Mouse (Mus musculus) kidney, adult 2 months (tissue): ENCODE data around the gene Wbp2. TPM values are rescaled to one million over a fixed set of nuclear protein-coding genes. Genes with fewer than 3 reads are reported as not detected.
A peak's percentile ranks its signal among the peaks of the same experiment; 100 is the strongest.

Experiments used
- DNase-seq: peaks from one replicate; pipeline ENCODE4 v3.0.0; 2021
- H3K27ac ChIP-seq: fragments of 200-500 bp; 2 replicates; pipeline ENCODE4 v1.5.1; 2012; ENCODE audit warnings: low read depth, low read length, control low read depth, inconsistent platforms; ENCODE audit not compliant: insufficient read depth
- H3K27me3 ChIP-seq: fragments of 200-500 bp; replicated peaks from 2 replicates; pipeline ENCODE4 v1.6.1; 2012; ENCODE audit warnings: mild to moderate bottlenecking, moderate library complexity, low read length, inconsistent platforms; ENCODE audit not compliant: control insufficient read depth, insufficient read depth
- H3K36me3 ChIP-seq: fragments of 200-500 bp; 2 replicates; pipeline ENCODE4 v1.6.1; 2012; ENCODE audit warnings: mild to moderate bottlenecking, moderate library complexity, low read length, inconsistent platforms; ENCODE audit not compliant: control insufficient read depth, insufficient read depth
- H3K4me1 ChIP-seq: fragments of 200-500 bp; 2 replicates; pipeline ENCODE4 v1.6.1; 2011; ENCODE audit warnings: low read length; ENCODE audit not compliant: control insufficient read depth, insufficient read depth
- H3K4me3 ChIP-seq: fragments of 200-500 bp; 2 replicates; pipeline ENCODE4 v1.5.1; 2011; ENCODE audit warnings: mild to moderate bottlenecking, low read depth, low read length, control low read depth; ENCODE audit not compliant: insufficient read depth
- CTCF ChIP-seq: fragments of 200-500 bp; conservative IDR thresholded peaks from 2 replicates; pipeline ENCODE4 v1.5.1; 2011; ENCODE audit warnings: low read depth, mild to moderate bottlenecking, control low read depth, low read length, moderate library complexity, mixed read lengths; ENCODE audit not compliant: insufficient read depth, insufficient read length
- POLR2A ChIP-seq: fragments of 200-500 bp; IDR thresholded peaks from one replicate; pipeline ENCODE4 v1.6.1; 2011; ENCODE audit warnings: low read depth, low read length, control low read depth
- WGBS: fragments of 180-500 bp; shearing (Covaris S2); methylation state at CpG from one replicate; pipeline ENCODE4 v1.1.7; 2018; 5-methylcytosine and 5-hydroxymethylcytosine counted together
- polyA plus RNA-seq: library from polyadenylated mRNA; depleted of rRNA; stranded (reverse); fragments of >200 nt; gene quantifications from 2 replicates; pipeline ENCODE4 v1.2.3, GENCODE M21; 2012

Gene Wbp2
- polyA plus RNA-seq, 1 experiment: 392 TPM

DNA sequence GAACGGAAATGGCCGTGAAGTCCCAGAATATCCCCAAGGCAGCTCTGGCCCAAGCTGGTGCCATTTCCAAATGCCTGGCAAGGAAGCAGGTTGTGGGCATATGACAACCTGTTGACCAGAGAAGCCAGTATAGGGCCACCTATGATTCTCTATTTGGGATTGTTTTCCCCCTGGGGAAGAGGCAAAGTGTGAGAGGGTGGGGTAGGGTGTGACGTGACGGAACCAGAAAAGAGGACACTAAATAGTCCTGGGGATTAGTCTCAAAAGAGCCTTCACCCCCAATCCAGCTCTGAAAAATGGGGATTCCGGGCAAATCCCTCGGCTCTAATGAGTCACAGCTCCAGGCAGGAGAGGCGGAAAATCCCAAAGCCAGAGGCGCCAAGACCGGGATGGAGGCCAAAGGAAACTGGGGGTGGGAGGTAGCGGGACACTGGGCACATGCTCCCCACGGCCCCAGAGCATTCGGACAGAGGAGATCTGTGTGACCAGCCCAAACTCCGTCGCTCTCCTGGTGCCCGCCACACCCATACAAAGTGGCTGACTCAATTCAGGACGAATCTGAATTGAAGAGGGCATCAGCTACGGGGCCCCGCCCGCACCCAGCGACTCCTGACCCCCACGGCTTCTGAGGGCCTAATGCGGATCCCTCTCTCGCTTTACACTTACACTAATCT is 21.8 kb upstream of the Wbp2 start:
- peak overlapping the region; percentile 90 for H3K4me3 ChIP-seq
- H3K4me1 ChIP-seq: peaks cover 32% of the 10 kb centered on the region
- H3K27ac ChIP-seq: peak overlapping the region; percentile 91
- 9% methylated on average over 23 of the region's 23 CpGs for WGBS
- H3K27me3 ChIP-seq: no peaks in the 10 kb centered on the region
- no peak for TF ChIP-seq CTCF
- peak; percentile 53 for TF ChIP-seq POLR2A
- peak; percentile 86 for DNase-seq
- H3K36me3 ChIP-seq: peaks cover 2% of the 10 kb centered on the region; the same call in 1 of the 2 replicates

DNA sequence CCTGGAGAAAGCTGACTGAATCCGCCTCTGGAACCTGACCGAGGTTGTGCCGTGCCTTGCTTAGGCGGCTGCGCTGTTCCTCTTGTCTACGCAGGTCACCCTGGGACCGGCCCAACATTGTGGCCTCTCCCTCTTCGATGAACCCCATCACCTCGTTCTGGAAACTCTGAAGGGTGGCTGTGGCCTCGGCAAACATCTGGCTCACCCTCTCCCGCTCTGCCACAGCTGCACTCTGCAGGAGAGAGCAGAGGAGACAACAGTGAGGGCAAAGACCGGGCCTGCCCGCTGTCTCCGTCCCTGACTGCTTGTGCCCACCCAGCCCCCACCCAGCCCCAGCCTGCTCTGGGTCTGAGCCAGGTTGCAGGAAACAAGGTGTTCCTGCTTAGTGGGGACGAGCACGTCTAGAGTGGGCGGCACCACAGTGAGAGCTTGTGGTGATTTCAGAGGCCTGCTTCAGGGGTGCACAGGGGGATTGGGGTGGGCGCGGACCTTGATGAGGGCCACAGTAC is 21.0 kb upstream of the Wbp2 start:
- Histone ChIP-seq H3K36me3 (peaks cover 2% of the 10 kb centered on the region; the same call in 1 of the 2 replicates), H3K27ac (peak overlapping the region; percentile 91), H3K4me1 (peaks cover 39% of the 10 kb centered on the region), H3K4me3 (peak overlapping the region; percentile 90), H3K27me3 (no peaks in the 10 kb centered on the region)
- TF ChIP-seq POLR2A: no peak
- no peak for TF ChIP-seq CTCF
- peak; percentile 75 for DNase-seq
- WGBS: 29% methylated on average over 19 of the region's 19 CpGs

DNA sequence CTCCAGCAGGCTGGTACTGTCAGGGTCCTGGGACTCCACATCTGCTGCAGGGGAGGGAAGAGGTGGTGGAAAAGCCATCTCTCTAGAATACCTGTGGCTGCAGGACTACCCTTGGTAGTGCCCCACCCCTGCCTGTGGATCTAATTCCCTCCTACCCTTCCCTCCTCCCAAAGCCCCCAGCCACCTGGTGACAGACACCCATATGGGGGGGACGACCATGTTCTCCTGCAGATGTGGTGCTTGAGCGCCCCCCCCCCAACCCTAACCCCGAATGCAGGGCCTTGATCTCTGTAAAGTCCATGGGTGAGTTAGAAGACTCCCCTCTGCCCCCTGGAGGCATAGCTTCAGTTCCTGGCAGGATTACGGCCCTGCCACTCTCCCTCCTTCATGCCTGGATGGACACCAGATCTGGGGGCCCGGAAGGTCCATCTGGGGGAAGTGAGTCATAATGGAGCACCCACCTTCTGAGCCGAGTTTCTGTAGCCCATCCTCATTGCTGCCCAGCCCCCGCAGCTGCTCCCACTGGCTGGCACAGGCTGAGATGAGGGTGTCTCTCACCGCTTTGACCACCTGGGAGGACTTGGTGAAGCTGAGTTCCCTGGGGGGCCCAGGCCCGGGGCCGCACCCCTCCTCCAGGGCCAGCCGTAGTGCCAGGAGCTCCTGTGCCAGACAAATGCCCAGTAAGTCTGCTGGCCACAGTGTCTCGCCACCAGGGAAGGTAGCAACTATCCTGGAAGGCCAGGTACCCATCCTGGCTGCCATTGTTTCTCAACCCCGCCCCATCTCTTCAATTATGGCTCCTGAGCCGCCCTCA is 20.4 kb upstream of the Wbp2 start:
- Histone ChIP-seq H3K27me3 (no peaks in the 10 kb centered on the region), H3K27ac (peak overlapping the region; percentile 91), H3K4me3 (peak overlapping the region; percentile 90), H3K36me3 (peaks cover 2% of the 10 kb centered on the region; the same call in 1 of the 2 replicates), H3K4me1 (peaks cover 43% of the 10 kb centered on the region)
- WGBS: 30% methylated on average over 14 of the region's 14 CpGs
- peak; percentile 56 for DNase-seq
- TF ChIP-seq POLR2A: no peak
- peak; percentile 35; the same call in 1 of the 2 replicates for TF ChIP-seq CTCF

DNA sequence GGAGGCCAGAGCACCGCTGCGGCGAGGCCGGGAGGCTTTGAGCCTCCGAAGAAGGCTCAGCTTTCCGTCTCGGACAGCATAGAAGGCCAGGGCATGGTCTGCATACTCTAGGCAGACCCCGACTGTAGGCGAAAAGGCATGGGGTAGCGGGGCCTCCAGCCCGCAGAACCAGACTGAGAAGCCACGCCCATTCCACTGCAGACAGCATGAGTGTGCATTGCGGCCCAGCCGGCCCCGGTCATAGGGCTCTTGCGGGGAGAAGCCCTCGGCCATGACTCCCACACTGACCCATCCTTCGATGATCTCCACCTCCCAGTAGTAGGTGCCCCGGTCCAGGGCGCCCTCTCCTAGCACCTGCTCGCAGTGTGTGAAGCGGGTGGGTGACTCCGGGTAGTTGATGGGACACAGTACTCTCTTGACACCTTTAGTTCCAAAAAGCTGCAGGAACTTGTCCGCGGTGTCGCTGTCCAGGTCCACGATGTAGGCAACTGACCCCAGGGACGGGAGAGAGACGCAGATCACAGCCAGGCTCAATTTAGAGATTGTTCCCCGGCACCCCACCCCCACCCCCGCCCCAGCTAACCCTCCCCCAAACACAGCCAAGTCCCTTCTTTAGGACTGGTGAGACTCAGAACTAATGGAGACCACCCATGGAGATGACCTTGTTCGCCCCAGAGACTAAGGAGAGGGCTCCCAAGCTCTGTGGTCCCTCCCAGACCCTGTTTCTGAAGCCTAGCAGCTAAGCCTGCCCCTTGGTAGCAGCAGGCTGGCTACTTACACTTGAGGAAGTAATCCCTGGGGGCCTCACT is 19.6 kb upstream of the Wbp2 start:
- peaks cover 49% of the 10 kb centered on the region for H3K4me1 ChIP-seq
- H3K27me3 ChIP-seq: no peaks in the 10 kb centered on the region
- H3K27ac ChIP-seq: peak overlapping the region; percentile 66
- H3K36me3 ChIP-seq: peaks cover 2% of the 10 kb centered on the region; the same call in 1 of the 2 replicates
- no peak overlapping the region; the same call in 1 of the 2 replicates for H3K4me3 ChIP-seq
- peak; percentile 29 for DNase-seq
- WGBS: 58% methylated on average over 32 of the region's 32 CpGs
- TF ChIP-seq CTCF: no peak
- no peak for TF ChIP-seq POLR2A

DNA sequence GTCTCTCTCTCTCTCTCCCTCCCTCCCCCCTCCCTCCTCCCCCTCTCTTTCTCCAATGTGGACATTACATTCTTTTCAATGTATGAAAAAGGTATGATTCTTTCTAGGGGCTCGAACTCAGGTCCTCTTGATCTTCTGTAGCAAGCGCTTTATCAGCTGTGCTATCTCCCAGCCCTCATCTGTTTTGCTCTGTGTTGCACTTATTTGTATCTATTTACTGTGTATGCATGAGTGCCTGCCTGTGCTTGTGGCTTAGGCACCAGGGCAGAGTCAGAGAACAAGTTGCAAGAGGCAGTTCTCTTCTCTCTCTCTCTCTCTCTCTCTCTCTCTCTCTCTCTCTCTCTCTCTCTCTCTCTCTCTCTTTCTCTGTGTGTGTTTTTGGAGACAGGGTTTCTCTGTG is 18.3 kb upstream of the Wbp2 start:
- 81% methylated on average over 2 of the region's 2 CpGs for WGBS

DNA sequence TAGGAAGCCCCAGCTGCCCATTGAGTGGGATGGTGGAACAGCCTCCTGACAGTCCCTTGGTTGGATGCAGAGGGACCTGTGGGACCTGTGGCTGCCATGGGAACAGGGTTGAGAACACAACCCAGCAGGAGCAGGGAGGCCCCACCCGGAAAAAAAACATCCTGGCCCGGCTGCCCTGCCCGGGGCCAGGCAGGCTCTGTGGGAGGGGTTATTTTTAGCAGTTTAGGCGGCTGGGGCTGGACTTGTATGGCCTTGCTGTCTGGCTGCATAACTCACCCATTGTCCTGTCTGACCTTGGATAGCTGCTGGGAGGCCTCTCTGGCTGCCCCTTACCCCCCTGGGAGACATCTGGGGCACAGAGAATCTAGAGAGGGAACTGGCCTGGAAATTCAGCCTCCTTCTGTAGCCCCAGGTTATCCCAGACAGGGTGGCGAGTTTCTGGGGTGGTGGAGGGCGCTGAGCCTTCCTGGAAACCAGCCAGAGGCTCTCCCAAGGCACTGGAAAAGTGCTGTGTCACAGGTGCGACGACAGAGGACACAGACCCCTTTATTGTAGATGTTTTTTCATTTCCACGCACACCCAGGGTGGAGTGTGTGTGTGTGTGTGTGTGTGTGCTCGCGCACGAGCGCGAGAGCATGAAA is 17.3 kb upstream of the Wbp2 start:
- peaks cover 2% of the 10 kb centered on the region; the same call in 1 of the 2 replicates for H3K36me3 ChIP-seq
- no peak overlapping the region for H3K4me3 ChIP-seq
- peak; percentile 95 for DNase-seq
- TF ChIP-seq CTCF: no peak
- TF ChIP-seq POLR2A: no peak
- H3K27ac ChIP-seq: peak overlapping the region; percentile 91
- 13% methylated on average over 14 of the region's 14 CpGs for WGBS
- H3K4me1 ChIP-seq: peaks cover 61% of the 10 kb centered on the region
- H3K27me3 ChIP-seq: no peaks in the 10 kb centered on the region

More for the DNA sequence above, 18.3 kb upstream of the Wbp2 start:
- H3K27me3 ChIP-seq: no peaks in the 10 kb centered on the region
- peaks cover 58% of the 10 kb centered on the region for H3K4me1 ChIP-seq
- H3K36me3 ChIP-seq: peaks cover 2% of the 10 kb centered on the region; the same call in 1 of the 2 replicates
- no peak overlapping the region for H3K4me3 ChIP-seq
- TF ChIP-seq POLR2A: no peak
- no peak for TF ChIP-seq CTCF
- H3K27ac ChIP-seq: peak overlapping the region; percentile 18
- DNase-seq: peak; percentile 51
